15 mouse cellular contexts compared by ENCODE assay signal in genomic region chr1:177705204-177705603, GRCm38 (mm10). TPM values are rescaled to one million over a fixed set of nuclear protein-coding genes. Genes with fewer than 3 reads are reported as not detected.
DNase-seq lines count a peak whose midpoint lies in the region; ATAC-seq and TF ChIP-seq lines count a peak whose summit lies in the region.
"Had no signal": no experiment of that assay in that cellular context is flagged by ENCODE, and none has a peak within 500 bp of the region (broad histone marks: within the 10 kb centered on the region; RNA-seq: fewer than 3 reads in every experiment).

No protein-coding gene starts in this region.

- no peaks in the 10 kb centered on the region for H3K4me1 ChIP-seq in kidney, postnatal 0 days (replicated peaks; ENCODE audit: insufficient read depth, low read length)
- H3K4me1 ChIP-seq in kidney, embryonic 16.5 days (ENCODE audit: insufficient read depth, low read length) = no peaks in the 10 kb centered on the region
- peaks cover 0 to 38% of the 10 kb centered on the region in 2 experiments; a peak in 2 of 4 replicates for H3K4me1 ChIP-seq in CH12.LX (ENCODE audit: control insufficient read depth in 1 of 2, insufficient read depth in 2 of 2)
- H3K4me1 ChIP-seq: neural tube, embryonic 12.5 days had no signal

- ATAC-seq in kidney, postnatal 0 days (replicated peaks; ENCODE audit: low FRiP score, low read depth) = no peak
- ATAC-seq in kidney, embryonic 16.5 days (ENCODE audit: low FRiP score, low TSS enrichment) = no peak

- no peak overlapping the region for H3K4me2 ChIP-seq in kidney, postnatal 0 days (ENCODE audit: low read length)
- no peak overlapping the region for H3K4me2 ChIP-seq in kidney, embryonic 16.5 days (replicated peaks; ENCODE audit: low read depth, low read length)
- H3K4me2 ChIP-seq in CH12.LX (ENCODE audit: insufficient read depth, low read depth, poor library complexity, severe bottlenecking) = no peak overlapping the region
- H3K4me2 ChIP-seq: embryonic facial prominence, embryonic 13.5 days; heart, embryonic 15.5 days; neural tube, embryonic 12.5 days had no signal

- no peaks in the 10 kb centered on the region for H3K36me3 ChIP-seq in kidney, postnatal 0 days (ENCODE audit: insufficient read depth, low read length)
- H3K36me3 ChIP-seq in kidney, embryonic 16.5 days (ENCODE audit: insufficient read depth, low read length) = no peaks in the 10 kb centered on the region
- no peaks in the 10 kb centered on the region for H3K36me3 ChIP-seq in CH12.LX (replicated peaks in 1 of 2; ENCODE audit: control insufficient read depth in 1 of 2, insufficient read depth in 1 of 2, low read length in 1 of 2)
- H3K36me3 ChIP-seq: embryonic facial prominence, embryonic 13.5 days; heart, embryonic 15.5 days; neural tube, embryonic 12.5 days had no signal

- dilution Hi-C loops in CH12.LX (cut with MboI; ENCODE audit: extremely low pct_ligation_motif_present, extremely low pct_unique_long_range_greater_than_20kb, low sequenced_read_pairs) = no loop called here

- H3K9ac ChIP-seq in kidney, postnatal 0 days (ENCODE audit: low read depth, low read length) = no peak overlapping the region
- H3K9ac ChIP-seq in kidney, embryonic 16.5 days (replicated peaks; ENCODE audit: low read length) = no peak overlapping the region
- no peak overlapping the region for H3K9ac ChIP-seq in CH12.LX (ENCODE audit: insufficient read depth, low read depth)
- H3K9ac ChIP-seq: embryonic facial prominence, embryonic 13.5 days; heart, embryonic 15.5 days; neural tube, embryonic 12.5 days had no signal

- TF ChIP-seq RAD21 in CH12.LX (IDR thresholded peaks at IDR 0.05; ENCODE audit: low read depth, low read length) = peak; percentile 50

- in situ Hi-C loops in CH12.LX (cut with MboI; ENCODE audit: low pct_ligation_motif_present, low pct_unique_long_range_greater_than_20kb, low sequenced_read_pairs) = no loop called here

- no peak overlapping the region for H3K4me3 ChIP-seq in kidney, postnatal 0 days (replicated peaks; ENCODE audit: low read depth, low read length)
- no peak overlapping the region for H3K4me3 ChIP-seq in kidney, embryonic 16.5 days (ENCODE audit: low read length)
- no peak overlapping the region for H3K4me3 ChIP-seq in CH12.LX (replicated peaks in 1 of 3; ENCODE audit: low read depth in 2 of 3, low read length in 2 of 3, poor library complexity in 1 of 3)
- H3K4me3 ChIP-seq: embryonic facial prominence, embryonic 13.5 days; heart, embryonic 15.5 days; neural tube, embryonic 12.5 days had no signal

- TF ChIP-seq CTCF in kidney, postnatal 0 days (IDR thresholded peaks at IDR 0.05; ENCODE audit: low read depth) = peak; percentile 60
- TF ChIP-seq CTCF in CH12.LX (conservative IDR thresholded peaks at IDR 0.05 in 1 of 2, IDR thresholded peaks at IDR 0.05 in 1 of 2; ENCODE audit: low read depth in 2 of 2, low read length in 2 of 2) = peak; percentile 20 to 60; a peak in 3 of 4 replicates

- no peak overlapping the region for H3K27ac ChIP-seq in kidney, postnatal 0 days
- no peak overlapping the region for H3K27ac ChIP-seq in kidney, embryonic 16.5 days (ENCODE audit: low read length)
- no peak overlapping the region for H3K27ac ChIP-seq in CH12.LX (ENCODE audit: insufficient read depth, low read depth)
- H3K27ac ChIP-seq: embryonic facial prominence, embryonic 13.5 days; heart, embryonic 15.5 days; neural tube, embryonic 12.5 days had no signal

- WGBS in kidney, postnatal 0 days = 57% methylated on average over 2 of the region's 2 CpGs
- 58% methylated on average over 2 of the region's 2 CpGs for WGBS in kidney, embryonic 16.5 days

- DNase-seq in kidney, postnatal 0 days (ENCODE audit: low spot score) = peak; percentile 44
- DNase-seq in 416B (ENCODE audit: low read depth) = peak; percentile 73
- peak; percentile 41 for DNase-seq in CH12.LX (ENCODE audit: extremely low read depth)
- DNase-seq in embryo, embryonic 11 days = peak; percentile 24
- no peak for DNase-seq in layer of hippocampus, adult 8-10 months (ENCODE audit: low spot score in 2 of 2)
- DNase-seq in frontal cortex, postnatal 25 days (ENCODE audit: low spot score in 2 of 2) = no peak
- no peak for DNase-seq in adrenal gland, postnatal 25 days
- DNase-seq: lung, postnatal 36 days; right cerebral cortex, postnatal 4 days had no signal

- TF ChIP-seq EP300 in CH12.LX (IDR thresholded peaks at IDR 0.05; ENCODE audit: low read length) = no peak

- H3K27me3 ChIP-seq in kidney, postnatal 0 days (ENCODE audit: insufficient read depth, low read length) = no peaks in the 10 kb centered on the region
- H3K27me3 ChIP-seq in kidney, embryonic 16.5 days (ENCODE audit: insufficient read depth, low read length) = no peaks in the 10 kb centered on the region
- no peaks in the 10 kb centered on the region for H3K27me3 ChIP-seq in CH12.LX (replicated peaks)
- H3K27me3 ChIP-seq: embryonic facial prominence, embryonic 13.5 days; heart, embryonic 15.5 days; neural tube, embryonic 12.5 days had no signal

- H3K79me2 ChIP-seq in CH12.LX (replicated peaks; ENCODE audit: control insufficient read depth, extremely low read depth, insufficient read depth, poor library complexity, severe bottlenecking) = no peaks in the 10 kb centered on the region

- H3K9me3 ChIP-seq in kidney, postnatal 0 days (replicated peaks; ENCODE audit: low read length) = no peaks in the 10 kb centered on the region
- H3K9me3 ChIP-seq in kidney, embryonic 16.5 days (ENCODE audit: low read length) = peaks cover 6% of the 10 kb centered on the region; the same call in 1 of the 2 replicates
- peaks cover 4% of the 10 kb centered on the region for H3K9me3 ChIP-seq in CH12.LX (replicated peaks; ENCODE audit: low read length)
- H3K9me3 ChIP-seq: embryonic facial prominence, embryonic 13.5 days had no signal

- no peak for TF ChIP-seq POLR2A in CH12.LX (IDR thresholded peaks at IDR 0.05; ENCODE audit: low read depth, low read length)

TF ChIP-seq in CH12.LX, 34 proteins besides CTCF, POLR2A, EP300 and RAD21:
- TF ChIP-seq KAT2A (IDR thresholded peaks at IDR 0.05; ENCODE audit: insufficient replicate concordance, low read length) (no peak), SMC3 (IDR thresholded peaks at IDR 0.05; ENCODE audit: low read depth, low read length) (0 out of 2 replicates have a peak, but pooled peaks have one; percentile 7)

RNA-seq across cellular contexts. Expression of gene 1700016C15Rik, which starts 24.4 kb away (rescaled TPM):
- 6.3 and 9.1 TPM in 2 replicates for polyA plus RNA-seq in kidney, postnatal 0 days (2015; fragmentation: Nextera tagmentation; extraction: Ambion mirVana)
- polyA plus RNA-seq in kidney, embryonic 16.5 days (2015; fragmentation: Nextera tagmentation; extraction: Ambion mirVana) = 0.55 and 0.71 TPM in 2 replicates
- total RNA-seq in CH12.LX (2012; rRNA removed) (not detected in 2 replicates), CH12.LX (2014; rRNA removed) (not detected in 2 replicates)
- not detected in 2 replicates for polyA plus RNA-seq in CH12.LX (2012; ENCODE audit: insufficient read length, low read depth)
- not detected for total RNA-seq in layer of hippocampus, adult 8-10 months (2022)
- not detected in 2 replicates for total RNA-seq in adrenal gland, postnatal 25 days (2021)
- total RNA-seq: left cerebral cortex, postnatal 14 days had no signal
- polyA plus RNA-seq: embryonic facial prominence, embryonic 13.5 days; heart, embryonic 15.5 days; kidney, embryonic 14.5 days had no signal

Comparison
In these comparisons a context has a peak if more than half of its experiments do, and no peak if none do; other contexts are left out.
1. DNase-seq: peak in kidney, postnatal 0 days (single experiment), 416B (single experiment), CH12.LX (single experiment) and embryo, embryonic 11 days (single experiment); none in layer of hippocampus, adult 8-10 months (0 of 2), frontal cortex, postnatal 25 days (0 of 2) and adrenal gland, postnatal 25 days (single experiment).